Mouse (Mus musculus): ENCODE results near the gene Pafah1b1. TPM values are rescaled to one million over a fixed set of nuclear protein-coding genes. Genes with fewer than 3 reads are reported as not detected.

Gene Pafah1b1
- 7.3 and 21.5 TPM in 2 replicates for polyA plus RNA-seq (2012; ENCODE audit: low replicate concordance)

DNA sequence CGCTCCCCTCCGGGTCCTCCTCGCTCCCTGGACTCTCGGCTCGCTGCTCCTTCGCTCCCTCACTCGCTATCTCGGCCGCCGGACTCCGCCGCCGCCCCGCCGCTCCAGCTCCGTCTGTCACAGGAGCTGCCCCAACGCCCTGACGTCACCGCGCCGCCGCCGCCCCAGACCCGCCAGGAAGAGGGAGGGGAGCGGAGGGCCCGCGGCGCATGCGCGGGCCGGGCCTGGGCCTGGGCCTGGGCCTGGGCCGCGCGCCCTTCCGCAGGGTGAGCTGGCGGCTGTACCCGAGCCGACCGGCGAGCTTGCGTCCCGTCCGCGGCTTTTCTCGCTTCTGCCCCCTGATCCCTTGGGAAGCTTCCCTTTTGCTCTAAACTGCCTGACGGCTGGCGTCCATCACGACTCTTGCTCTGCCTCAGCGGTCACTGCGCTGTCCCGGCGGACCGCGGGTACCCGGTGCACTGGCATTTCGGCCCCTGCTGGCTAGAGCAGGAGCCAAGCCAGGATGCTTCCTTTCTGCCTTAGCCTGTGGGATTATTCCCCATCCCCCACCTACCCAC is at the start of gene Pafah1b1:
Gene Pafah1b1, minus strand, starts transcription at position 436 of the 557 bp plus-strand sequence.

DNA sequence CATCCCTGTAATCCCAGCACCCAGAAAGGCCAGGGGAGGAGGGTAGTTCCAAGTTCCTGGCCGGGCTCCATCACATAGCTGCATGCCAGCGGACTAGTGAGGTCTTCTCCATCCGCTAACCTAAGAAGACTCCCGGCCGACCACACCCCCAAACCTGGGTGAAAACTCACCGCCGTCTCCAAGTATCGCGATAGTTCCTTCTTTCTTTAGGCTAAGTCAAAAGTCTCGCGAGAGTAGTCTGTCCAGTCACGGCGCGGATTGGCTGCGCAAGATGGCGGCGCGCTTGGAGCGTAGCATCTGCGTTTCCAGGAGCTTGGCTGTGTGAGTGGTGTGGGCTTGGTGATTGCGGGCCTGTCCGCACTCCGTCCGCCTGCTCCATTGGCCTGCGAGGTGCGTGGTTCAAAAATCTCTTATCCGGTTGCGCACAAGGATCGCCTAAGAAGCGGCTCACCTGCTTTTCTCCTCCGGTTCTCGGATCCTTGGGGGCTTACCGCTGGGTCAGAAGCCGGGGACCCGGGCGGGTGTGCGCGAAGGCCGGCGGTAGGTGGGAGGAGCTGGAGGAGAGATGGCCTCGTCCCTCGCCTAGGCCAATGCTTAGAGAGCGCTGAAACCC is 46.2 kb upstream of the Pafah1b1 start, which contains the start of gene Mettl16:
Gene Mettl16, plus strand, starts transcription at position 236 of the 613 bp plus-strand sequence.

DNA sequence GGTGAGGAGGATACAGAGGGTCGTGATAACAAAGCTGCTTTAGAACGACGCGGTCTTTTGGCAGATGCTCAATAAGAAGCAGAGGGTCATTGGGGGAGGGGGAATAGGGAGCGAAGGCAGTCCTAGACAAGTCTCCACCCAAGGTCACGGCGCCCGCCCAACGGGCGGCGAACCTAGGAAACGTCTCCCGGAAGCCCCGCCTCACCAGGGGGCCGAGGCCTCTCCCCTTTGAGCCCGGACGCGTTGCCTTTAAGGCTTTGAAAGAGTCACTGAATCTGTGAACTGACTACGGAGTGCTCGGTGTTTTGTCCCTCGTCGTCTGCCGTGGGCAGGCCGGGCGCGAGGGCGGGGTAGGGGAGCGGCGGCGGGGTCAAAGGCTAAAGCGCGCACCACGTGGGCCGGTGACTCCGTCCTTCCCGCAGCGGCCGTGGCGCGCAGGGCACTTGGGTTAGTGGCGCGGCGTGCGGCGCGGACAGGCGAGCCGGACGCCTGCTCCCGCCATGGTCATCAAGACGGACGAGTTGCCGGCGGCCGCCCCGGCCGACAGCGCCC is 75.3 kb downstream of the Pafah1b1 start, which contains the start of gene Cluh:
Gene Cluh, plus strand, starts transcription at position 401 of the 552 bp plus-strand sequence.

Other genes starting within 250 kb of the Pafah1b1 start
- 7.6 and 11.8 TPM in 2 replicates for gene Rap1gap2, start 113.8 kb downstream of the Pafah1b1 start, polyA plus RNA-seq (2012; ENCODE audit: low replicate concordance)
- gene Ccdc92b, start 105.1 kb downstream of the Pafah1b1 start, polyA plus RNA-seq (2012; ENCODE audit: low replicate concordance), result 1.0 and 2.7 TPM in 2 replicates
- gene Cluh, start 75.2 kb downstream of the Pafah1b1 start, polyA plus RNA-seq (2012; ENCODE audit: low replicate concordance), result 34.7 and 56.1 TPM in 2 replicates
- 5.4 and 14.9 TPM in 2 replicates for gene Mettl16, start 46.2 kb upstream of the Pafah1b1 start, polyA plus RNA-seq (2012; ENCODE audit: low replicate concordance)
- gene Mnt, start 106.2 kb upstream of the Pafah1b1 start, polyA plus RNA-seq (2012; ENCODE audit: low replicate concordance), result 99.3 and 178 TPM in 2 replicates
- gene Sgsm2, start 172.4 kb upstream of the Pafah1b1 start, polyA plus RNA-seq (2012; ENCODE audit: low replicate concordance), result 7.2 and 7.9 TPM in 2 replicates
- 9.9 and 29.0 TPM in 2 replicates for gene Tsr1, start 173.4 kb upstream of the Pafah1b1 start, polyA plus RNA-seq (2012; ENCODE audit: low replicate concordance)
- 29.1 and 63.7 TPM in 2 replicates for gene Smg6, start 201.2 kb upstream of the Pafah1b1 start, polyA plus RNA-seq (2012; ENCODE audit: low replicate concordance)
- 0.73 and 1.3 TPM in 2 replicates for gene Srr, start 201.3 kb upstream of the Pafah1b1 start, polyA plus RNA-seq (2012; ENCODE audit: low replicate concordance)